Mouse (Mus musculus): ENCODE measurements around the gene Manbal. TPM values are rescaled to one million over a fixed set of nuclear protein-coding genes. Genes with fewer than 3 reads are reported as not detected.

The Manbal gene
- total RNA-seq, 4 experiments from 2014 or later: 60.3 to 66.1 (median 63.8) TPM

DNA sequence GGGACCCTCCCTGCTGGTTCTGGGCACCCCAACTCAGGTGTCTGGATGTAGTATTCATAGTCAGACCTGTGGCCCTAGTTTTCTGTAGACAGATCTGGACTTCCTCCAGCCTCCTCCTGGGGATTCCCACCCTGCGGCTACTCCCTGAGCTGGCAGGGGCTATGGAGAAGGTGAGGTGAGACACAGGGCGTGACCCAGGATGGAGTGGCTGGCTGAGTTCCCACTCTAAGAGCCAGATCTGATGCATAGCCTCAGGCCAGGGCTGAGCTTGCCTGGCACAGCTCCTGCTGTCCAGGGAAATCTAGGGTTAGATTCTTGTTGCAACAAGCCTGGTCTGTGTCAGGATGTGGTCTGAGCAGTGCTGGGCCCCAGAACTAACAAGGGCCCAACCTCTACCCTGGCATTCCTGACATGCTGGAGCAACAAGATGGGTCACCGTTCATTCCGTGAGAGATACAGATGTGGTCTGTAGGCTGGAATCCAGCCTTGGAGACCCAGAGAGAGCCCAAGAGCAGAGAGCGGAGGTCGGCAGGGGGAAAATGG is 43.8 kb downstream of the Manbal start:
- DNase-seq (ENCODE audit: low spot score in 2 of 2): no peak

DNA sequence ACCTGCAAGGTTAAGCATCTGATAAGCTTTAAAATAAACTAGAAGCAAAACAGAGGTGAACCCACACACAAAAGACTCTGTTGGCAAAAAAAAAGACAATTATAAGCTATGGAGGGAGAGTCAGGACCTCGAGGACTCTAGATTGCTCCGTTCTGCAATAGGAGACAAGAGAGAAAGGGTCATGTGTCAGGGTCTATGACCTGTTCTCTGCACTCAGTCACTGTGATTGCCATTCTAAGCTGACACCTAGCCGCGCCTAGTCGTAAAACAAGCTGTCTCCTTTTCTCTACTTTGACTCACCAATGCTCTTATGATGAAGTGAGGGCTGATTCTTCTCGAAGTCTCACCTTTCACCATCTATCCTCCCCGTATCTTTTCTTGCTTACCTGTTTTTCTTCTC is 45.1 kb downstream of the Manbal start:
- DNase-seq (ENCODE audit: low spot score in 2 of 2): no peak

GRCm38 (mm10) chr2:157417229-157417628 is 49.8 kb downstream of the Manbal start:
- no peak for DNase-seq (ENCODE audit: low spot score in 2 of 2)

DNA sequence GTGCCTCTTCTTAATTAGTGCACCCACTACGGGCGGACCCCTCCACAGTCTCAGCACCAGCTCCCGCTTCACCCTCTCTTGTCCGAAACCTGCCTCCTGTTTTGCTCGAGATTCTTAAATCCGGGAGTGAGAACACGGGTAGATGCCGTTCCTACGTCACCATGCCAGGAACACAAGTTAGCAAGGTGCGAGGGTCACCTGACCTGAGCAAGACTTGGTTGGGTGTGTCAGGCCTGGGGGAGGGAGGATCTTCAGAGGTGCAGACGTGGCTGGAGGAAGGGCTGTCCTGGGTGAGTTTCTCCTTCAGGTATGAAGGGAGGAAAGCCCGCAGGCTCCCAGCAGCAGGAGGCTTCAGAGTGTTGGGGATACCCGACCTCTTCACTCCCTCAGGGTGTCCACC is 50.8 kb downstream of the Manbal start, which contains the start of gene Src:
TSS of gene Src (plus strand) at position 239 of the 400 bp plus-strand sequence.
- DNase-seq (ENCODE audit: low spot score in 2 of 2): no peak

- no peak for DNase-seq (ENCODE audit: low spot score in 2 of 2)
Observed at GRCm38 (mm10) chr2:157418609-157419071, 51.2 kb downstream of the Manbal start.

DNA sequence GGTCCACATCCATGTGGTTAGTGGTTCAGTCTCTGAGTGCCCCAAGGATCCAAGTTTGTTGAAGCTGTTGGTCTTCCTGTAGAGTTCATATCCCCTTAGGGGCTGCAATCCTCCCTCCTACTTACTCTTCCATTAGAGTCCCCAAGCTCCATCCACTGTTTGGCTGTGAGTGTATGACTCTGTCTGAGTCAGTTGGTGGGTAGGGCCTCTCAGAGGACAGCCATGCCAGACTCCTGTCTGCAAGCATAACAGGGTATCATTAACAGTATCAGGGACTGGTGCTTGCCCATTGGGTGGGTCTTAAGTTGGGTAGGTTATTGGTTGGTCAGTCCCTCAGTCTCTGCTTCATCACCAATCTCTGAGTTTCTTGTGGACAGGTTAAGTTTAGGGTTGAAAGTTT is 52.1 kb downstream of the Manbal start:
- no peak for DNase-seq (ENCODE audit: low spot score in 2 of 2)

GRCm38 (mm10) chr2:157420404-157420803 is 53.0 kb downstream of the Manbal start:
- no peak for DNase-seq (ENCODE audit: low spot score in 2 of 2)

- DNase-seq (ENCODE audit: low spot score in 2 of 2): no peak
Observed at GRCm38 (mm10) chr2:157422062-157422655, 54.8 kb downstream of the Manbal start.

- DNase-seq (ENCODE audit: low spot score in 2 of 2): no peak
Observed at GRCm38 (mm10) chr2:157422854-157423705, 55.7 kb downstream of the Manbal start.

DNA sequence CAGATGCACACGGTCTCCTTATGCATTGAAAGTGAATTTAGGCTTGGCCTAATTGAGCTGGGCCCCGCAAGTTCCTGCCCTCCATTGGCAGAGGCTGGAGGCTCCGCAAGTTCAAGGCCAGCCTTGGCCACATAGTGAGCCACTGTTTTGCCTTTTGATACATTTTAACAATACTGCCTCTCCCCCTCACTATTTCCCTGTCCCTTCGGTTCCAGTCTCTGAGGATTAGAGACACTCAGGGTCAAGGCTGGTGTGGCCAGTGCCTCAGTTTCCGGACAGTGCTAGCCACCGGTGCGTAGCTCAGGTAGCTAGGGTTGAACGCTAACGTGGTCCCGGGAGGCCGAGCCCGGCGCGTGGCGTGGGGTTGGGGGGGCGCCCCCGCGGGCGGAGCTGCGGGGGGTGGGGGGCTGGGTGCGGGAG is 56.3 kb downstream of the Manbal start:
- DNase-seq (ENCODE audit: low spot score in 2 of 2): no peak

DNA sequence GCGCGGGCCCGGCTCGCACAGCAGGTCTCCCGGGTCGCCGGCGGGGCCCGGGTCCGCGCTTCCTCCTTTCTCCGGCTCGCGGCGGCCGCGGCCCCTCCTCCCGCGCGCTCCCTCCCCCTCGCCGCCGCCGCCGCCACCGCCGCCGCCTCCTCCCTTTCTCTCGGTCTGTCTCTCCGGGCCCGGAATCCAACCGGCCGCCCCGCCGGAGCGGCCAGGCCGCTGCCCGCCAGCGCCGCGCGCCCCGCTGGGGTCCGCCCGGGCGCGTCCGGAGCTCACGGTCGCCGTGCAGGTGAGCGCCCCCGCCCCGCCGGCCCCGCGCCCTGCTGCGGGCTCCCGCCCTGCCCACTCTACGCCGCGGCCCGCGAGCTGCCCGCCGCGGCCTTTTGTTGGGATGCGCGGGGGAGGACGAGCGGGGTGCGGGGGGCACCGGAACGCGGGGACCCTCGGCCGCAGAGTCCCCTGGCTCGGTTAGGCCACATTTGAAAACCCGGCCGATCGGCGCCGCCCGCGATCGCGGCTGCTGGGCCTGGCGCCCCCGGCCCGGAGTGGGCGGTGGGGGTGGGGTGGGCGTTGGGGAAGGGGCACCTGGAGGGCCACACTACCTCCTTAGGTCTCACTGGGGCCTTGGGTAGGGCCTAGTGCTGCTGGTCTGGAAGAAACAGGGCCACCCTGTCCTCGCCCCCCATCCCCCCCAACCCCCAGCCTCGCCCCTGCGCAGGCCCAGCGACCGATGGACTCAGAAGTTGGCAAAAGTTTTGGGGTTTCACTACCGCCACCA is 56.9 kb downstream of the Manbal start:
- DNase-seq (ENCODE audit: low spot score in 2 of 2): no peak

- DNase-seq (ENCODE audit: low spot score in 2 of 2): no peak
Observed at GRCm38 (mm10) chr2:157424904-157425642, 57.7 kb downstream of the Manbal start.

DNA sequence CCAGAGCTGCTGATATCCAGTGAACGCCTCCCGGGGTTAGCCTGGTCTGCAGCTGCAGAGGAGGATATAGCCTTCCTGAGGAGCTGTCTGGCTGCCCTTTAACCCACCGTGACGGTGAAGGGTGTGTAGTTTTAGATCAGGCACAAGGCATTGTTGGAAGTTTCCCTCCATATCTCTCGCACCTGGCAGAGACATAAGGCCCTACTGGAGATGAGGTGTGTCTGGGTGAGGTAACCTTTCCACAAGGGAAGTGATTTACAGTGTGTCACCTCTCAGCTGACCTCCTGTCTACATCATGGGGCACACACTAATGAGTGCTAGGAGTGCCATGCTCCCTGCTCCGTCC is 58.2 kb downstream of the Manbal start:
- DNase-seq (ENCODE audit: low spot score in 2 of 2): no peak

GRCm38 (mm10) chr2:157426171-157426570 is 58.8 kb downstream of the Manbal start:
- DNase-seq (ENCODE audit: low spot score in 2 of 2): no peak

DNA sequence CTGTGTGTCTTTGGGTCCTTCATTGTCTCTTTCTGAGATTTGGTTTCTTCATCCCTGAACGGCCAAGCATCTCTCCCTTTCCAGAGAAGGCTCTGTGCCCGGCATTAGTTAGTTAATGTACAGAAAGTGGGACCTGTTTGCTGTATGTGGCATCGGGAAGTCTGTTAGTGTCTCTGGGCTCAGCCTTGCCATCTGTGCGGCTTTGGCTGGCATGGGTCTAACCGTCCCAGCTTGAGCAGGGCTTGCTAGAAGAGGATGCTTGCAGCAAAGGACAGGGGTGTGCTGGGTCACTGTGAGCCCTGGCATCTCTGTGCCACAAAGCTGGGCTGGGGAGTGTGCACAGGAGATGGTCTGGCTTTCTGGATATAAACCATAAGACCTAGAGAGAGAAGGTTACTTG is 59.8 kb downstream of the Manbal start:
- DNase-seq (ENCODE audit: low spot score in 2 of 2): no peak

DNA sequence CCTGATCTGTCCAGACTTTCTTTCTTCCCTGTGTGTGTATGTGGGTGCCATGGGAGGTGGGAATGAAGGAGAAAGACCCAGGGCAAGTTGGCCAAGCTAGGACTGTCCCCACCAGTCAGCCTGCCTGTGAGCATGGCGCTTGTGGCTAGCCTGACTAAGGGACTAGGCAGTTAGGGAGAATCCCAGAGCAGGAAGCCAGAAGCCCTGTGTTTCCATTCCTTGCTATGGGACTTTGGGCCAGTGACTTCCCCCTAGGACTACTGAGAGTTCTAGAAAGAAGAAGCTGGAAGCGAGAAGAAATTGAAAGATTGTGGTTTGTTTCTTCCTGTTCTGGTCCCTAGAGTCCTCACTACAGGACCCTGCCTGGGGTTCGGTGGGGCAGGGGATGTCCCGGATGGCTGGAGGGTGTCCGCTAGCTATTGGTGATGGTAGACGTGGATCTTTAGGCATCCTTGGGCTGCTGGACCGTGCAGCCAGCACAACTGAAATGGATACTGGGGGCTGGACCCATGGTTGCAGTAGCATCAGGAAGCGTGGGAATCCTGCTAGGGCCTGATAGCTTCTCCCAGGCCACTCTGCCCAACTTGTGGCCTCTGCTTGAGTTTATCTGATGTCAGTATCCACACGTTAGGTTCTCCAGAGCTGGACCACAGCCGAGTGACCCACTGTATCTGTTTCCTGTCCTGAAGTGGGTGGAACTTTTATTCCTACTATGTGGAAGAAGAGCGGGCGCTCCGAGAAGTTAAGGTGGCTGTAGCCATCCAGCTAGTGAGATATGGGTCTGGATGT is 61.2 kb downstream of the Manbal start:
- no peak for DNase-seq (ENCODE audit: low spot score in 2 of 2)

GRCm38 (mm10) chr2:157429735-157430134 is 62.3 kb downstream of the Manbal start:
- DNase-seq (ENCODE audit: low spot score in 2 of 2): no peak

DNA sequence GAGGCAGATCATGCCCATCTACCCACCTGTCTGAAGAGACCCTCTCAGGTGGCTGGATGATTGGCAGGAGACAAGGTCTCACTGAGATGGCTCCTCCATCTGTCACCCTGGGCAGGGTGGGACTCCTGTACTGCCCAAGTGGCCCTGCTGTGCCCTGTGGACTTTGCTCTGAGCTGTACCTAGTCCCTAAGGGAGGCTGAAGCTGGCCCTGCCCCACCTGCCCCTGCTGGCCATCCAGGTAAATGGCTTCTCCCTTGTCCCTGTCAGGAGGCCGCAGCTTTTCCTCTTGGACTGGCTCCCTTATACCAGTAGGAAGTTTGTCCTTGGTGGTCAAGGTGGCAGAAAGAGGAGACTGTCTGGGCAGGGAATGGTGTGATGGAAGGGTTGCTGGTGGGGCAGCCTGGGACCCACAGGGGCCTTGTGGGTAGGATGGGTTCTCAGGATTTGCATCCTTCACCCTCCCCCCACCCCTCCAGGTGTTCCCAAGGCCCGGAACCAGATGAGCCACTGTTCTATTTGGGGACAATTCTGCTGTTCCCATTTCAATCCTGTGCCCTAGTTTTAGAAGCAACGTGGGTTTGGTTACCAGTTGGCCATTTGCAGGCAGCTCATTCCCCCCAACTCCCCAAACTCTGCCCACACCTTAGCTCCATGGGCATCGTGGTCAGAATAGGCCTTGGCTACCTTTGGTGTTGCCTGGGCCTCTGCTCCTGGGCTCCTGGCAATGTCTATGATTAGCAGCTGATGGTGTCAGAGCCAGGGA is 63.5 kb downstream of the Manbal start:
- no peak for DNase-seq (ENCODE audit: low spot score in 2 of 2)

- no peak for DNase-seq (ENCODE audit: low spot score in 2 of 2)
Observed at GRCm38 (mm10) chr2:157431912-157432311, 64.5 kb downstream of the Manbal start.

Data from left cerebral cortex, adult 8-10 months (tissue).